Mouse (Mus musculus) embryonic facial prominence, embryonic 11.5 days (tissue): Measurements from ENCODE around the gene Fgf4. TPM values are rescaled to one million over a fixed set of nuclear protein-coding genes. Genes with fewer than 3 reads are reported as not detected.

Source experiments
- ATAC-seq: fragments of 200-750 bp; cut with Nextera tagmentation; replicated peaks from 2 replicates; pipeline ENCODE4 v1.8.0; 2017; ENCODE audit warnings: low read depth; ENCODE audit not compliant: insufficient number of reproducible peaks, low FRiP score, low TSS enrichment
- DNase-seq: peaks from one replicate; pipeline ENCODE4 v3.0.0-alpha.2; 2015; ENCODE audit warnings: low spot score
- H3K27ac ChIP-seq: fragments of 300-500 bp; sonication (generic); replicated peaks from 2 replicates; pipeline ENCODE4 v1.5.1; 2014; ENCODE audit warnings: mild to moderate bottlenecking, low read depth, low read length, control low read depth
- H3K27me3 ChIP-seq: fragments of 300-500 bp; sonication (generic); 2 replicates; pipeline ENCODE4 v1.6.1; 2014; ENCODE audit warnings: mild to moderate bottlenecking, low read length, moderate library complexity, mixed read lengths; ENCODE audit not compliant: control insufficient read depth, insufficient read depth
- H3K36me3 ChIP-seq: fragments of 300-500 bp; sonication (generic); replicated peaks from 2 replicates; pipeline ENCODE4 v1.6.1; 2014; ENCODE audit warnings: low read depth, mild to moderate bottlenecking, low read length, moderate library complexity, mixed read lengths; ENCODE audit not compliant: control insufficient read depth, insufficient read depth
- H3K4me1 ChIP-seq: fragments of 300-500 bp; sonication (generic); 2 replicates; pipeline ENCODE4 v1.6.1; 2014; ENCODE audit warnings: low read length, mixed read lengths; ENCODE audit not compliant: control insufficient read depth, insufficient read depth
- H3K4me2 ChIP-seq: fragments of 300-500 bp; sonication (generic); 2 replicates; pipeline ENCODE4 v1.6.1; 2014; ENCODE audit warnings: low read depth, mild to moderate bottlenecking, control low read depth, low read length, moderate library complexity
- H3K4me3 ChIP-seq: fragments of 300-500 bp; sonication (generic); 2 replicates; pipeline ENCODE4 v1.5.1; 2014; ENCODE audit warnings: low read depth, low read length, control low read depth
- H3K9ac ChIP-seq: fragments of 300-500 bp; sonication (generic); replicated peaks from 2 replicates; pipeline ENCODE4 v1.6.1; 2014; ENCODE audit warnings: mild to moderate bottlenecking, control low read depth, low read length
- H3K9me3 ChIP-seq: fragments of 300-500 bp; sonication (generic); replicated peaks from 2 replicates; pipeline ENCODE4 v1.6.1; 2016; ENCODE audit warnings: mild to moderate bottlenecking, low read length, inconsistent platforms, mixed read lengths; ENCODE audit not compliant: control insufficient read depth
- WGBS: fragments of 180-500 bp; shearing (Covaris S2); extraction: QIAGEN DNeasy Blood & Tissue Kit; methylation state at CpG from one replicate; pipeline ENCODE4 v1.1.7; 2014; 5-methylcytosine and 5-hydroxymethylcytosine counted together
- polyA plus RNA-seq: library from polyadenylated mRNA; unstranded; fragments of >200 nt; fragmentation: Nextera tagmentation; extraction: Ambion mirVana; gene quantifications from 2 replicates; pipeline ENCODE4 v1.2.1, GENCODE M21; 2014

Fgf4 gene
- polyA plus RNA-seq, 1 experiment from 2014 or later: 0.07 TPM

GRCm38 (mm10) chr7:144837891-144838488 is 9.2 kb upstream of the Fgf4 start, which contains the start of gene Fgf3:
Fgf3 (plus strand) TSS chr7:144838083.
- Histone ChIP-seq H3K4me3 (peak within 1 kb of the TSS; percentile 35), H3K4me2 (peak within 1 kb of the TSS; percentile 56), H3K9ac (0 out of 2 replicates have a peak within 1 kb of the TSS, but pooled peaks have one; percentile 34), H3K27ac (no peak within 1 kb of the TSS), H3K9me3 (no peaks in the 10 kb centered on the region), H3K36me3 (no peaks in the 10 kb centered on the region), H3K4me1 (no peaks in the 10 kb centered on the region; the same call in 1 of the 2 replicates), H3K27me3 (peaks cover 53% of the 10 kb centered on the region)
- WGBS: 1% methylated on average over 43 of the region's 43 CpGs
- ATAC-seq: no peak
- no peak for DNase-seq

- ATAC-seq: no peak
- Histone ChIP-seq H3K9ac (0 out of 2 replicates have a peak overlapping the region, but pooled peaks have one; percentile 34), H3K27ac (no peak overlapping the region)
Measured at GRCm38 (mm10) chr7:144838522-144839503, 8.4 kb upstream of the Fgf4 start.

GRCm38 (mm10) chr7:144846158-144846557 is 1.0 kb upstream of the Fgf4 start:
- peak; percentile 49 for DNase-seq

More at GRCm38 (mm10) chr7:144838522-144839503, 8.4 kb upstream of the Fgf4 start:
- Histone ChIP-seq H3K4me1 (no peaks in the 10 kb centered on the region; the same call in 1 of the 2 replicates), H3K4me2 (peak overlapping the region; percentile 56), H3K9me3 (no peaks in the 10 kb centered on the region), H3K27me3 (peaks cover 53% of the 10 kb centered on the region), H3K4me3 (peak overlapping the region; percentile 35), H3K36me3 (no peaks in the 10 kb centered on the region)
- peak; percentile 57 for DNase-seq
- under 1% methylated on average over 94 of the region's 94 CpGs for WGBS

GRCm38 (mm10) chr7:144851321-144851720 is 4.2 kb downstream of the Fgf4 start:
- Histone ChIP-seq H3K9ac (no peak overlapping the region), H3K9me3 (no peaks in the 10 kb centered on the region), H3K27me3 (no peaks in the 10 kb centered on the region), H3K36me3 (no peaks in the 10 kb centered on the region), H3K4me3 (no peak overlapping the region), H3K27ac (no peak overlapping the region), H3K4me1 (no peaks in the 10 kb centered on the region), H3K4me2 (no peak overlapping the region)
- DNase-seq (no peak), ATAC-seq (no peak)
- WGBS: 50% methylated on average over 3 of the region's 3 CpGs

More at GRCm38 (mm10) chr7:144846158-144846557, 1.0 kb upstream of the Fgf4 start:
- ATAC-seq: no peak
- Histone ChIP-seq H3K9me3 (no peaks in the 10 kb centered on the region), H3K27ac (no peak overlapping the region), H3K27me3 (peaks cover 1% of the 10 kb centered on the region), H3K36me3 (no peaks in the 10 kb centered on the region), H3K4me2 (no peak overlapping the region), H3K9ac (no peak overlapping the region), H3K4me3 (no peak overlapping the region), H3K4me1 (no peaks in the 10 kb centered on the region)
- 26% methylated on average over 4 of the region's 4 CpGs for WGBS

- DNase-seq: no peak
- H3K27me3 ChIP-seq: peaks cover 7% of the 10 kb centered on the region
- H3K4me2 ChIP-seq: no peak overlapping the region
- no peaks in the 10 kb centered on the region for H3K36me3 ChIP-seq
- 28% methylated on average over 3 of the region's 3 CpGs for WGBS
- H3K9ac ChIP-seq: no peak overlapping the region
- no peaks in the 10 kb centered on the region for H3K4me1 ChIP-seq
- H3K9me3 ChIP-seq: no peaks in the 10 kb centered on the region
- H3K27ac ChIP-seq: no peak overlapping the region
- ATAC-seq: no peak
- no peak overlapping the region for H3K4me3 ChIP-seq
Measured at GRCm38 (mm10) chr7:144854966-144855365, 7.8 kb downstream of the Fgf4 start.

- H3K36me3 ChIP-seq: no peaks in the 10 kb centered on the region
- H3K27ac ChIP-seq: no peak overlapping the region
- H3K9me3 ChIP-seq: no peaks in the 10 kb centered on the region
- ATAC-seq (no peak), DNase-seq (no peak)
- H3K4me1 ChIP-seq: peaks cover 7% of the 10 kb centered on the region
- H3K4me3 ChIP-seq: no peak overlapping the region
- peaks cover 29% of the 10 kb centered on the region for H3K27me3 ChIP-seq
- H3K4me2 ChIP-seq: no peak overlapping the region
- whole genome bisulfite sequencing: 88% methylated on average over 7 of the region's 7 CpGs
- no peak overlapping the region for H3K9ac ChIP-seq
Measured at GRCm38 (mm10) chr7:144857158-144857557, 10.0 kb downstream of the Fgf4 start.

GRCm38 (mm10) chr7:144857826-144858342 is 10.7 kb downstream of the Fgf4 start:
- Histone ChIP-seq H3K4me2 (no peak overlapping the region), H3K36me3 (no peaks in the 10 kb centered on the region), H3K4me3 (no peak overlapping the region), H3K4me1 (peaks cover 7% of the 10 kb centered on the region), H3K9ac (no peak overlapping the region), H3K9me3 (no peaks in the 10 kb centered on the region), H3K27ac (no peak overlapping the region), H3K27me3 (peaks cover 36% of the 10 kb centered on the region)
- DNase-seq: no peak
- no peak for ATAC-seq
- 84% methylated on average over 3 of the region's 3 CpGs for WGBS
